Mouse (Mus musculus) B cell, adult 62 days (primary cell): Measurements from ENCODE around the gene Dusp10. TPM values are rescaled to one million over a fixed set of nuclear protein-coding genes. Genes with fewer than 3 reads are reported as not detected.

ENCODE experiments used
- total RNA-seq: library from RNA; stranded (reverse); gene quantifications from 4 replicates; pipeline ENCODE4 v1.2.4, GENCODE M21; 2023

The Dusp10 gene
- total RNA-seq = 73.5 to 82.9 TPM (median 78.3 TPM) in 4 replicates

DNA sequence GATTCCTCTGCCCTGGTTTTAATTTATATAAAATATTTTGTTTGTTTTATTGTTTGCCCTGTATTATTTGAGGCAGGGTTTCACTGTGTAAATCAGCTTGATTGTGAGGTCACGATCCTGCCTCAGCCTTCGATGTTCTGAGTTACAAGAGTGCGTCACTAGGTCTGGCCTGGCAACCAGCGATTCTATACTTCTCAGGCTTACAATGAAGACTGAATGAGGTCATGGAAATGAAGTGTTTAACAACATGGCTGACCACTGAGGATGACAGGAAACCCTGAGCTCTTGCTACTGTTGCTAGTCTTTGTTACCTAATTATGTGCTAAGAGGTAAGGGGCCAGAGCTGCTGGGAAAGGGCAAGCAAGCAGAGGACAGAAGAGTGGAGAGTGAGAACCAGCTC is at the start of gene Dusp10:
TSS of gene Dusp10 (plus strand) at position 197 of the 400 bp plus-strand sequence.

DNA sequence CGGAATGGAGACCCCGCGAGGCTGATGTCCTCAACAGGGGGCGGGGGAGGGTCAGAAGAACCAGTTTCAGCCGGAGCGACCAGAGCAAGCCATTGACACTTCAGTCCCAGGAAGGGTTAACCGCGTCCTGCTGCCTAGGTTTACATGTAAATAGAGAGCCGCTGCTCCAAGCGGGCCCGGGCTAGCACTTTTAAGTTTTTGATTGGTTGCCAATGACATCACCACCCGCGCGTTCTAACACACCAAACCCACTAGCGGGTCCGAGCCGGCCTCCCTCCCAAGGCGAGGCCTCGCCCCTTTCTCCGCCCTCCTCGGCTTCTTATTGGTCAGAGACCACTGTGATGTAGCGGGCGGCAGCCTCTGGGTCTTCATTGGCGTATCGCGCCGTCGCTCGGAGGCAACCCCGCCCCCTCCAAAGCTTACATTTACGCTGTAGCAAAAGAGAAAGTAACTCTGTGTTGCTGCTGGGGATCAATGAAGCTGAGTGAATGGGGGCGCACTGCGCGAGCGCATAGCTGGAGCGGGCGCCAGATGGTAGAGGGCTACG is 21.0 kb downstream of the Dusp10 start, which contains the start of gene 1700056E22Rik:
TSS of gene 1700056E22Rik (minus strand) at position 291 of the 547 bp plus-strand sequence.

Other genes starting within 250 kb of the Dusp10 start
- 9.4 to 10.9 TPM (median 10.1 TPM) in 4 replicates for gene 1700056E22Rik, start 21.0 kb downstream of the Dusp10 start, total RNA-seq